In genomic region chr16:24150512-24150911, GRCm38 (mm10) we compare ENCODE assay signal across 7 mouse cellular contexts.
"Had no signal": no experiment of that assay in that cellular context is flagged by ENCODE, and none has a peak within 500 bp of the region (broad histone marks: within the 10 kb centered on the region; RNA-seq: fewer than 3 reads in every experiment).

No protein-coding gene starts in this region.

- H3K4me3 ChIP-seq: limb, embryonic 10.5 days; liver, embryonic 13.5 days; lung, embryonic 15.5 days; midbrain, embryonic 10.5 days; neural tube, embryonic 12.5 days had no signal

- H3K27ac ChIP-seq: limb, embryonic 10.5 days; liver, embryonic 13.5 days; lung, embryonic 15.5 days; midbrain, embryonic 10.5 days; neural tube, embryonic 12.5 days had no signal

- H3K4me1 ChIP-seq: neural tube, embryonic 12.5 days had no signal

- DNase-seq: kidney, postnatal 10 days; midbrain, embryonic 14.5 days had no signal

- H3K36me3 ChIP-seq: limb, embryonic 10.5 days; liver, embryonic 13.5 days; lung, embryonic 15.5 days; midbrain, embryonic 10.5 days; neural tube, embryonic 12.5 days had no signal
